ENCODE assay signal across 9 mouse cellular contexts in the genomic region with DNA sequence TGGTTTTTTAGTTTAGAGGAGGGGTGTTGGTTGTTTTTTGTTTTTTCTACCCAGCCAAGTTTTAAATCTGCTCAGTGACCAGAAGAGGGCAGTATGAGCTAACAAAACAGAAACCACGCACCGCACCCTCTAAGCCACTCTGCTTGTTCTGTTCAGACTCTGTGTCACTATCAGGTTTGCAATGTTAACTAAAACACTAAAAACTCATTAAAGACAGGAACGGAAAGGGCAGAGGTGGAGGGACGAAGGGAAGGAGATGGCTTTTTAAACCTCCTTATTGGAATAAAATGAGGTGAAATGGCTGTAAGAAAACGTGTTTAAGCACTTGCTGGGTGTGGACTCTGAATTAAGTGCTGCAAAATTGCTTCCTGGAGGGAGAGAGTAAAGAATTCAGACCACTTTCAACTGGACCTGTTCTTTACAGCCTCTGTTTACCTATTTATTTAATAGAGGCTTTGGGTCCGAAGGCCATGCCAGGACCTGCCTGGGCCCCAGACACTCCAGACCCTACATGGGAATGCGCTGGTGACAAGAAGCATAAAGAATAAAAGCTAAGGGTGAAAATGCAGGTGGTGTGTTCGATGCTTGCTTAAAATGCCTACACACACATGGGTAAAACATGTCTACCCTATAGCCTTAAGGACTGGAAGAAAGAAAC.
DNase-seq lines count a peak whose midpoint lies in the region; ATAC-seq lines count a peak whose summit lies in the region.
"Had no signal": no experiment of that assay in that cellular context is flagged by ENCODE, and none has a peak within 500 bp of the region (broad histone marks: within the 10 kb centered on the region; RNA-seq: fewer than 3 reads in every experiment).

No protein-coding gene starts in this region.

- peak; percentile 55 for DNase-seq in heart, adult 8-10 months (ENCODE audit: low spot score)
- no peak for DNase-seq in heart, adult 11 months
- peak; percentile 16 for DNase-seq in adrenal gland, postnatal 25 days
- DNase-seq in embryonic facial prominence, embryonic 11.5 days (ENCODE audit: low spot score), result peak; percentile 73
- DNase-seq in hindbrain, embryonic 11.5 days (ENCODE audit: low spot score), result peak; percentile 77
- peak; percentile 3 for DNase-seq in layer of hippocampus, adult 9-10 months (ENCODE audit: low spot score)
- peak; percentile 40 to 59 for DNase-seq in right cerebral cortex, postnatal 10 days (ENCODE audit: low spot score in 2 of 2)

- ATAC-seq in embryonic facial prominence, embryonic 11.5 days (replicated peaks; ENCODE audit: insufficient number of reproducible peaks, low FRiP score, low TSS enrichment, low read depth), result no peak
- peak; percentile 65; the same call in 1 of the 2 replicates for ATAC-seq in hindbrain, embryonic 11.5 days (ENCODE audit: low FRiP score)

- no peaks in the 10 kb centered on the region for H3K36me3 ChIP-seq in embryonic facial prominence, embryonic 11.5 days (replicated peaks; ENCODE audit: control insufficient read depth, insufficient read depth, low read depth, low read length)
- H3K36me3 ChIP-seq in hindbrain, embryonic 11.5 days (ENCODE audit: control insufficient read depth, insufficient read depth, low read length), result no peaks in the 10 kb centered on the region
- H3K36me3 ChIP-seq in megakaryocyte, embryonic 14.5 days (replicated peaks; ENCODE audit: low read length), result no peaks in the 10 kb centered on the region
- H3K36me3 ChIP-seq: lung, embryonic 15.5 days had no signal

- H3K27me3 ChIP-seq in embryonic facial prominence, embryonic 11.5 days (ENCODE audit: control insufficient read depth, insufficient read depth, low read length), result no peaks in the 10 kb centered on the region
- no peaks in the 10 kb centered on the region for H3K27me3 ChIP-seq in hindbrain, embryonic 11.5 days (ENCODE audit: control insufficient read depth, insufficient read depth, low read length)
- H3K27me3 ChIP-seq in megakaryocyte, embryonic 14.5 days (replicated peaks), result no peaks in the 10 kb centered on the region
- H3K27me3 ChIP-seq: lung, embryonic 15.5 days had no signal

- no peak overlapping the region for H3K4me2 ChIP-seq in embryonic facial prominence, embryonic 11.5 days (ENCODE audit: low read depth, low read length)
- H3K4me2 ChIP-seq in hindbrain, embryonic 11.5 days (replicated peaks; ENCODE audit: low read depth, low read length), result no peak overlapping the region
- H3K4me2 ChIP-seq: lung, embryonic 15.5 days had no signal

- H3K4me1 ChIP-seq in embryonic facial prominence, embryonic 11.5 days (ENCODE audit: control insufficient read depth, insufficient read depth, low read length), result no peaks in the 10 kb centered on the region
- no peaks in the 10 kb centered on the region for H3K4me1 ChIP-seq in hindbrain, embryonic 11.5 days (replicated peaks; ENCODE audit: control insufficient read depth, insufficient read depth, low read length)
- peaks cover 18% of the 10 kb centered on the region for H3K4me1 ChIP-seq in megakaryocyte, embryonic 14.5 days
- H3K4me1 ChIP-seq: lung, embryonic 15.5 days had no signal

- WGBS in embryonic facial prominence, embryonic 11.5 days, result 35% methylated on average over 8 of the region's 8 CpGs
- WGBS in hindbrain, embryonic 11.5 days, result 39% methylated on average over 8 of the region's 8 CpGs

- no peak overlapping the region for H3K4me3 ChIP-seq in embryonic facial prominence, embryonic 11.5 days (ENCODE audit: low read depth, low read length)
- H3K4me3 ChIP-seq in hindbrain, embryonic 11.5 days (ENCODE audit: low read depth, low read length), result no peak overlapping the region
- H3K4me3 ChIP-seq in megakaryocyte, embryonic 14.5 days (replicated peaks), result peak overlapping the region; percentile 71
- H3K4me3 ChIP-seq: lung, embryonic 15.5 days had no signal

- no peak overlapping the region for H3K9ac ChIP-seq in embryonic facial prominence, embryonic 11.5 days (replicated peaks; ENCODE audit: low read length)
- no peak overlapping the region for H3K9ac ChIP-seq in hindbrain, embryonic 11.5 days (ENCODE audit: low read depth, low read length)
- H3K9ac ChIP-seq: lung, embryonic 15.5 days had no signal

- H3K27ac ChIP-seq in embryonic facial prominence, embryonic 11.5 days (replicated peaks; ENCODE audit: low read depth, low read length), result no peak overlapping the region
- no peak overlapping the region for H3K27ac ChIP-seq in hindbrain, embryonic 11.5 days (ENCODE audit: low read depth, low read length)
- H3K27ac ChIP-seq: lung, embryonic 15.5 days had no signal

- no peaks in the 10 kb centered on the region for H3K9me3 ChIP-seq in embryonic facial prominence, embryonic 11.5 days (replicated peaks; ENCODE audit: control insufficient read depth, low read length)
- no peaks in the 10 kb centered on the region for H3K9me3 ChIP-seq in hindbrain, embryonic 11.5 days (ENCODE audit: control insufficient read depth, low read length)
- no peaks in the 10 kb centered on the region for H3K9me3 ChIP-seq in megakaryocyte, embryonic 14.5 days
- H3K9me3 ChIP-seq: lung, embryonic 15.5 days had no signal
